Mouse (Mus musculus): ENCODE data around the gene Srgap2.
"Not testable (repeated sequence)": the region's sequence is repeated elsewhere in the genome, so short reads cannot be mapped to it uniquely, and the experiment has no call there.

The Srgap2 gene

DNA sequence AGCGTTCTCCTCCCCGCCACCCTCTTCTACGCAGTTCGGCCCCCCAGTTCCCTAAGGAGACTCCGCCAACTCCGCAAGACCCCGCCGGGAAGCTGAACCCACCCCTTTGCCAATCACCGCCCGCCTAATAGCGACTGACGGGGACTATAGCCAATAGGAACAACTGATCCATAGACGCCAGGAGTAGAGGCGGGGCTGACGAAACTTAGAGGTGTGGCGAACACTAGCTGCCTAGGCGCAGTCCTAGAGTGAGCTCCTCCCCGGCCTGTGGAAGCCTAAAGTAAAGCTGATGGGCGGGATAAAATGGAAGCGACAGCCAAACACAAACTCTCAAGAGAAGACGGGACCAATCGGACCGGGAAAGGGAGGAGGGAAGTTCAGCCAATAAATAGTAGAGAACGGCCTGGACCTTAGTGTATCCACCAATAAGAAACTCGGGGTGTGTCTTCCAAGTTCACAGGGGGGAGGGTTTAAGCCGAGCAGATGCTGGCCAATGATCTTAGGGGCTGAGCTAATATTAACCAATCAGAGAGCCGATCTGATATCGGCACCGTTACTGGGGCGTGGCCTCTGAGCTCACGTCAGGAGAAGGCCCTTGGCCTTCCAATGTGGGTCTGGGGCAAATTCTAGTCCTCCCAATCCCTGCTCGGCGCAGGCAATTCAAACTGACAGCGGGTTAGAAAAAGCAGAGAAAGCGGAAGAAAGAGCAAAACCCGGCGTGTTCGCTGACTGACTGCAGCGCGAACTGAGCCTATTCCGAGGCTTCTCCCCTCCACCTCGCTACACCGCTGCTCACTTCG is at the start of gene Srgap2, which contains the start of gene Fam72a:
Srgap2 (minus strand) TSS at position 72 of the 800 bp plus-strand sequence.
Fam72a (plus strand) TSS at position 623 of the 800 bp plus-strand sequence.
- in situ Hi-C loops (cut with MboI, MseI) = no loop called here

DNA sequence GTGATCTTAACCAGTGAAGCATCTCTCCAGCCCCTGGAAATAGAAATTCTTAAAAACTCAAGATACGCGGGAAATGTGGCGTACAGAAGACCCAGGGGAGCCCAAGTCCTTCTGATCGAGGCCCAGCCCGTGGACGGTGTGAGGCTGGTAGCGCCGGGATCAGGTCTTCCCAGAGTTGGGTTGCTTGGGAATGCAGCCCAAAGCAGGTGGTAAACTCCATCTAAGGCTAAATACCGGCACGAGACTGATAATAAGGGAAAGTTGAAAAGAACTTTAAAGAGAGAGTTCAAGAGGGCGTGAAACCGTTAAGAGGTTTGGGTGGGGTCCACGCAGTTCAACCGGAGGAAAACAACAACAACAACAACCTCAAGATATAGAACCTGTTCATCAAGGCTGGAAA is 46.6 kb upstream of the Srgap2 start:
- in situ Hi-C loops (cut with MboI, MseI) = no loop called here

DNA sequence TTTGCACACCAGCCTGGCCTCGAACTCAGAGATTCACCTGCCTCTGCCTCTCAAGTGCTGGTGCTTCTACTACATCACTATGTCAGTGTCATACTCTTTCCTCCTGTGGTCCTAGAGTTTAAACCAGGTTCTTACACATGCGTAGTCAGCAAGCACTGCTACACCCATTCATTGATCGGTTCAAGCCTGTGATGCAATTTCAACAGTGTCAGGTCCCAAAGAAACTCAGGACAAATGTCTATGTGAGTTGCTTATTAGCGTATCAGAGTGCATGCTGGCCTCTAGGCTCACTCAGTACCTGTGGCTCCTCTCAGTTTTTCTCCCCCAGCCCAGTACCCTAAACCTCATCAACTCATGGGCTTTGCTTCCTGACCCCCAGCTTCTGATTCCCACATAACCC is 43.2 kb upstream of the Srgap2 start:
- in situ Hi-C loops (cut with MboI, MseI) = no loop called here

DNA sequence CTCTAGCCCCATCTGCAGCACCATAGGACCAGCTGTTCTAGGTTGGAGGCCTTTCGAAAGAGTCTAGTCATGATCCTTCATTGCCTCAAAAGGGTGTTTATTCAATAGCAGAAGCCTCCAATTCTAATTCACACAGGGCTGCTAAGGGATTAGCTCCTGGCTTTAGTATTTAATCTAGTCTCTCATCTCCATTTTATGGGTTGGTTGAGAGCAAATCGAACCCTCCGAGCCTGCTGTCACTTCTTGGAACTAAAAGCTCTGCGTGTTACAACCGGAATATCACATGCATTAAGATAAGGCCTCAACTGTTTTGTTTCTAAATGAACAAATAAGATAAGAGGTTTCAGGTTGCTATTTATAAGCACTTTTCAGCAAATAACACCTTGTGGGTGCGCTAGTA is 42.6 kb upstream of the Srgap2 start:
- in situ Hi-C loops (cut with MboI, MseI) = no loop called here

DNA sequence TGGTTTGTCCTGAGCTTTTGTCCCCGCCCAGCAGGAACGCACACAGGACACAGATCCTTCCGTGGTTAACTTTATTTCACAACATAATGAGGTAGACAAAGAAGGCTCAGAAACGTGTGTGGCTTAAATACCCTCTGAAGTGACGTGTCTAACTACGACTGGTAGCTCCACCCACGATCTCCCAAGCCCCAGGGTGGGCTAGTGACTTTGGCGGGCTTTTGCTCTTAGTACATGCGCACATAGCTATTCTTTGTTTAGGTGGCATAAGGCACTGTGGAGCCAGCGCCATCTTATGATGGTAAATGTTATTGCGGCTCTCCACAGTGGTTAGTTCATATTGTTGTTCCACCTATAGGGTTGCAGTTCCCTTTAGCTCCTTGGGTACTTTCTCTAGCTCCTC is 38.9 kb upstream of the Srgap2 start:
- in situ Hi-C loops (cut with MboI, MseI) = not testable (repeated sequence)

DNA sequence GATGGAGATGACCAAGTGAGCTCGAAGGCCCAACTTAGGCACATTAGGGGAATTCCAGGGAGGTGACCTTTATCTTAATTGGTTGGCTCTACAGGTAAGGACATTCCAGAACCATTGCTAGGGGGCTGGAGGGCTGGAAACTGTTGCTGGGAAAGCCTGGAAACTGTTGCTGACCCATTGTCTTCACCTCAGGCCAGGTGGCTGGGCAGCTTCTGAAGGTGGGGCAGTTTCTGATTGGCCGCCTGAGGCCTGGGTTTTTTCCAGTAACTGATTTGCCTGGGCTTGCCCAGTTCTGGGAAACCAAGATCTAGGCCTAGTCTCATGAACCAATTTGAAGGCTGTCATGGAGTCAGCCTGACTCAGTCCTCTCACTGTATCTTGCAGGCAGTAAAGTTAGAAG is 34.9 kb upstream of the Srgap2 start:
- in situ Hi-C loops (cut with MboI, MseI) = no loop called here

DNA sequence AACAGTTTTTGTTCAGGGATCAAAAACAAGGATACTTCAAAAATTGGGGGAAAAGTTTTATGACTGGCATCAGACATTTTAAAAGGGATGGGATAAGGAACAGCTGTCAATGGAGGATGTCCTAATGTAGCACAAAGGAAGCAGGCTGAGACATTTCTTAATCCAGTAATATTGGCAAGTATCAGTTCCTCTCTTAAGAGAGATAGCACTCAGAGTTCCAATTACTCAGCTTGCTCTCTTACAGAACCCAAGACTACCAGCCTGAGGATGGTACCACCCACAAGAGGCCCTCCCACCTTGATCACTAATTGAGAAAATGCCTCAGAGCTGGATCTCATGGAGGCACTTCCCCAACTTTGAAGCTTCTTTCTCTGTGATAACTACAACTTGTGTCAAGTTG is 33.3 kb upstream of the Srgap2 start:
- in situ Hi-C loops (cut with MboI, MseI) = no loop called here

DNA sequence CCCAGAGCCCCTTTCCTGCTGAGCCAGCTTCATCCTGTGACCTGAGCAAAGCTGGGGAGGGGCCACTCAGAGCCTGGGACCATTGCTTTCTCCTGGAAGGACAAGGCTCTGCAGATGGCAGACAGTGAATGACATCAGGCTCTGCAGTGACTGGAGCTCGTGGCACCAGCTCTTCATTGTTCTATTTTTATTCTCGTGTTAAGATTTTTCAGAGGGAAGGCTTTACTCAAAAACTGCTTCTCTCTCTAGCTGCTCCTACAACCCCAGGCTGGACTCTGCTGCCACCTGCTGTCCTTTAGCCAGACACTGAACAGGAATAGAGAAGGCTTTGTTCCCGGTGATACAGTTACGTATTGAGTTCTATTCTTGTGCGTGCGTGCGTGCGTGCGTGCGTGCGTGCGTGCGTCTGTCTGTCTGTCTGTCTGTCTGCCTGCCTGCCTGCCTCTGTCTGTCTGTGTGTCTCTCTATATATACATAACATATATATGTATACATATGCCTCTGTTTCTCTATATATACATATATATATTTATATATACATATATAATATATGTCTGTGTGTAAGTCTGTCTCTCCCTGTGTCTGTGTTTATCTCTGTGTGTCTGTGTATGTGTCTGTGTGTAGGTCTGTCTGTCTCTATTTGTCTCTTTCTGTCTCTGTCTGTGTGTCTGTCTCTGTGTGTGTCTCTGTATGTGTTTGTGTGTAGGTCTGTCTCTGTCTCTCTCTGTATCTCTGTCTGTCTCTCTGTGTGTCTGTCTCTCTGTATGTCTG is 28.1 kb upstream of the Srgap2 start:
- in situ Hi-C loops (cut with MboI, MseI) = no loop called here

DNA sequence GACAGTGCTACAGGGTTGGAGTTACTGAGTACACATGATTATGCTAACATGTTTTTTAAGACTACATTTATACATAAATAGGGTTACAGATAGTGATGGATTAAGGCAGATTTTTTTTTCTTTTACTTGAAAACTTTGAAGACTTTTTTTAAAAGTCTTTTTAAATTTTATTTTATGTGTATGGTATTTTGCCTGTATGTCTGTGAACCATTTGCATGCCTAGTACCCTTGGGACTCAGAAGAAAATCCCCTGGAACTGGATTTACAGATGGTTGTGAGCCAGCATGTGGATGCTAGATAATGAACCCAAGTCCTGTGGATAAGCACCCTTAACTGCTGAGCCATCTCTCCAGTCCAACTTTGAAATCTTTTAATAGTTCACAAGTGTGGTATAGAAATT is 26.3 kb upstream of the Srgap2 start:
- in situ Hi-C loops (cut with MboI, MseI) = loop anchor here (5.0 kb wide), 1 partner anchor 266 kb away; no protein-coding TSS in a partner anchor

DNA sequence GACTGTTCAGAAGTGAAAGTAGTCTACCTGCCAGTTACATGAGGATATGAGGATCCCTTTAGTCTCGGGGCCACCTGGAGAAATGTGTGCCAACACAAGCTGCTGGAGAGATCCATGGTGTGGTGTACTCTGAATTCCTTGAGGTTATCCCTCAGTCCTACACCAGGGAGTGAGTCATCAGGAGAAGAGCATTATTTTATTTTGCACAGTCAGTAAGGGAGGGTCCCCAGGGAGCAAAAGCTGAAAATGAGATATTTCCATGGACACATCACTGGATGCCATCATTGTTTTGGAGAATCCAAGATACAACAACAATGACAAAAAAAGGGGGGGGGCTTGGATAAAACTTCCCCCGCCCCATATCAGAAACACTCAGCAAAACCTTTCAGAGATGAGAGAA is 24.8 kb upstream of the Srgap2 start:
- in situ Hi-C loops (cut with MboI, MseI) = loop anchor here (5.0 kb wide), 1 partner anchor 265 kb away; no protein-coding TSS in a partner anchor

DNA sequence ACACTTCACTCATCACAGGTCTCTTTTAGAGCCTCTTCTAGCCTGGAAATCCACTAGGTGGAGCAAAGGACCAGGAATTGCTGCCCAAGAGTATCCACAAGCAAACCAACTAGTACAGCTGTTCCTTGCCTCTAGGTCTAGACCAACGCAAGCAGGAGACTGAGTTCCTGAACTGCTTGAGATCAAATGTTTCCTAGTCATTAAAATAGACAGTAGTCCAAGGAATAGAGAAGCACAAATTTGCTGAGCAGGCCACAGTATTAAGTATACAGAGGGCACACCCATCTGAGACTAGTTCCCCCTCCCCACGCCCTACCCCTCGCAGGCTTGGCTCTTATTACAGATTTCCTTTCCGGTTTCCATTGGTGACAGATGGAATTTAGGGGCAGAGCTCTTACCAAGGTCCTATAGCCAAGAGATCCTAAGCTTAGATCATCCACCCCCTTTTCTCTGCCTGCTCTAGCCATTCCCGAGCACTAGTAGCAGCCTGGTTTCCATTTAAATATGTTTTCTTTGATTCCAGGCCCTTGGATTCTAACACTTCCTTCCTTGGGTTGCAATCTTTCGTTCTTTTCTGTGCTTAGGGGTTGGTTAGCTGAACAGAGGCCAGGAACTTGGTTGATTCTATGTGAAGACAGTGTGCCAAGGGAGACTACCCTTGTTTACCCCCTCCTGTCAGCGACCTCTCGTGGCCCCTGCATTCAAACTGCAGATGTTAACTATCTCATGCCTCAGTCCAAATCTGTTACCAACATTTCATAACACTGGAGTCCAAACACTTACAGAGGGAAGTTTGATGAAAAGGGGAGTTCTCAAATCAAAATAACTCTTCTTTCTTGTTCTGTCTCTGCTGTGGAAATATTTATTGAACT is 21.6 kb upstream of the Srgap2 start:
- in situ Hi-C loops (cut with MboI, MseI) = no loop called here

DNA sequence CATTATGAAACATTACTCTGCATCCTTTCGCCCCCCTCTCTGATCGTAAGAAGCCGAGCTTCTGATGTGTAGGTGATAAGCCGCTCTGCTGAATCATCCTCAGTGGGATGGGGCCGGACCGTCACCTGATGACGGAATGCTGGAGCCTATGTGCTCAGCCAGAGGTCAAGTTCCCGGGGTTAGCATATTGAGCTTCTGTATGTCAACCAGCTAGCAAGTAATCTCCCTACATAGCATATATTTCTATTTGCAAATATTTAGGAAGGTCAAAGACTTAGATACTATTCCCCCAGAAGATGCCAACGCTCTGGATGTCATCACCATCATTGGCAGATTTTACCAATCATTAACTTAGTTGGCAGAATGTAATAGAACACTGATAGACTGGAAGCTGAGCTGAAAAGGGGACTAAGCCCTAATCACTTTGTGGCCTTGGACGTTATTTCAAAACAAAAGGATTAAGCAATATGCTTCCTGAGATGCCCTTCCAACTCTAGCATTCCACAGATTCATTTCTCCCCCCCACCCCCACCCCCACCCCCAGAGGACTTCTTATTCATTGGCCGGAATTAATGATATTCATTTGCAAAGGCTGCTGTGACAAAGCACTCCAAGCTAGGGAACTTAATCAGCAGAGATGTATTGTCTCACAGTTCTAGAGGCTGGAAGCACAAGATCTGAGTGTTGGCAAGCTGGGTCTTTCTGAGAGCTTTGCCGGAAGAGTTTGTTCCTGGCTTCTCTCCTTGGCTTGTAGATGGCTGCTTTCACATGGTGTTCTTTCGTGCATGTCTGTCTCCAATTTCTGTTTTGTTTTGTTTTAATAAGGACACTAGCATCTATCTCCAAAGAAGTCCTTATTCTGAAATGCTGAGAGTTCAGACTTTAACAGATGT is 19.9 kb upstream of the Srgap2 start:
- in situ Hi-C loops (cut with MboI, MseI) = no loop called here

DNA sequence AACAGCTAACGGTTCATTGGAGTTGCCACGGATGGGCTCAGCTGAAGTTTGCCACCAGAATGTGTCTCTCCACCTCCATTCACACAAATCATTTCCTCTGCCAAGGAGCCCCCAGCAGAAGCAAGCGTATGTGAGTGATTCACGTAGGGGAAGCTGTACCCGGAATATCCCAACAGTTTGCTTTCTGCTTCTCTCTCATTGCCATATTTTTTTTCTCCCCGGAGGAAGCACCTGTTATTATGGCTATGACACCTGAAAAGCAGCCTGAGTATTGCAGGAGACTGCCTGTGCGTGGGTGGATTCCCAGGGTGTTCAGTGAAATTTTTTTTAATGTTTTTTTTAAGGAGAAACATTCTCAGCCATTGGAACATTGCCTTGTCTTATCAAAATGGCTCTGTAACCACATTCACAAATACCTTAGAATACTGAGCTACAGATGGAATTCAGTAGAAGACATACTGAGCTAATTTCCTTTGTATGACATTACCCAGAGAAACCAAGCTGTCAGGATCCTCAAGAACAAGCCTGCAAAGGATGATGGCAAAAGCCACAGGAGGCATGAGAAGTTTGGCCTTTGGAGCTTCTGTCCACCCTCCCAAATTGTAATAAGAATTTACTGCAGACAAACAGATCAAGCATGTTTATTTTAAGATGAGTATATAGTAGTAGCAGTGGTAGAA is 16.9 kb upstream of the Srgap2 start:
- in situ Hi-C loops (cut with MboI, MseI) = no loop called here

DNA sequence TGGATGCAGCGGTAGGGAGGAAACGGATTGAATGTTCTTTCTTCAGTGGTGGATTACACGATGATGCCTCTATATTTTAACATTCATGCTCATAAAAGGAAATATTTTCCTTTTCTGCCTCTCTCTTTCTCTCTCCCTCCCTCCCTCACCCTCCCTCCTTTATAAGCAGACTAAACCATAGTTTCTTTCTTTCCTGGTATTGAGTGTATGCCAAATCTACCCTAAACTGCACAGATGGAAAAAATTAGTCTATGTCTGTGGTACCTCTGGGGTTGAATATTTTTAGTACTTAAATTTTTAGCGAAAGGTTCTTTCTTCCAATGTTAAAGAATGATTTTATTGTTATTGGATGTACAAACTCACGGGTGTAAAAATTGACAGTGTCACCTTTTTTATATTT is 14.8 kb upstream of the Srgap2 start:
- in situ Hi-C loops (cut with MboI, MseI) = no loop called here

DNA sequence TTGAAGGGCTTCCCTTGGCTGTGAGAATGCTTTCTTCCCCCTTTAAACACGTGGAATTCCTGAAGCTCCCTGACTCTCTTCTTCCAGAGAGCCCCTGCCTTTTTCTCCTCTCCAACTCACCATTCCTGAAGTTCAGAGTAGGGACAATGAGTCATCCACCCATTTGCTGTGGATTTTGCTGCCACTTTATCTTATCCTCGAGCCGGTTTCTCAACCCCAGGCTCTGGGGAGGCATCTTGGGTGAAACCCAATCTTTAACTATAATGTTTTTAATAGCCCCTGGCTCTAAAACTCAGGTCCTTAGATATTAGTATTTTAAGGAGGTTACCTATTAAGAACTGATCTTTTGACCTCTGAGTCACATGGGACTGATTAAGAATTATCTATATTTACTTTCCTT is 14.3 kb upstream of the Srgap2 start:
- in situ Hi-C loops (cut with MboI, MseI) = no loop called here

DNA sequence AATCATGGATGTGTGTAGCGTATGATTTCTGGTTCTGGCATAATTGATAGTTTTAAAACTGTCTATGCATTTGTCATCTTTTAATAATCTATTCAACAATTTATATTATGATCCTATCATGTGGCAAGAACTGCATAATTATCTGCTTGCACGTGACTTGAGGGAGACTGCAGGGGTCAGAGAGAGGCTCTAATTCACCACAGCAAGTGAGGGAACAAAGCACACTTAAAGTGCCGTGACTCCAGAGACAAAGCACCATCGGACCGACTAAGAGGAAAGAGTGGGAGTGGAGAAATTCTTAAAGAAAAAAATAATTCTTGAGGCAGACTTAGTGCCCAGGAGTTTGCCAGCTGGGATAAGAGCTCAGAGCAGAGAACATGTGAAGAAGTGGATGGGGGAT is 13.6 kb upstream of the Srgap2 start:
- in situ Hi-C loops (cut with MboI, MseI) = no loop called here

DNA sequence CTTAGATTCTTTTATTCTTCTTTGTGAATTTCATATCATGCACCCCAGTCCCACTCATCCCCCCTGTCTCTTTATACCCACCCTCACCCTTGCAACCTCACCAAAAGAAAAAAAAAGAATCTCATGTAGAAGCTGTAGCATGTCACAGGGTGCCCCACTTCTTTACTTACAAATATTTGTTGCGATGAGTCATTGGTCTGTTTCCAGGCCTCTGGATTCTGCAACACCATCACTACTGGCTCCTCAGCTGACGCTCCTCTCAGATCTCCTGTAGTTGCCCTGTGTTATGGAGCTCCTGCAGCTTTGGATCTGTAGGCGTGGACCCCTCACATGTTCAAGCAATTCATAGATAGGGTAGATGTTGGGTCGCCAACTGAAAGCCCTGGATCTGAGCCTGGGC is 12.6 kb upstream of the Srgap2 start:
- in situ Hi-C loops (cut with MboI, MseI) = loop anchor here (10.0 kb wide), 1 partner anchor 525 kb away; the partner anchor contains the start of gene Il10

DNA sequence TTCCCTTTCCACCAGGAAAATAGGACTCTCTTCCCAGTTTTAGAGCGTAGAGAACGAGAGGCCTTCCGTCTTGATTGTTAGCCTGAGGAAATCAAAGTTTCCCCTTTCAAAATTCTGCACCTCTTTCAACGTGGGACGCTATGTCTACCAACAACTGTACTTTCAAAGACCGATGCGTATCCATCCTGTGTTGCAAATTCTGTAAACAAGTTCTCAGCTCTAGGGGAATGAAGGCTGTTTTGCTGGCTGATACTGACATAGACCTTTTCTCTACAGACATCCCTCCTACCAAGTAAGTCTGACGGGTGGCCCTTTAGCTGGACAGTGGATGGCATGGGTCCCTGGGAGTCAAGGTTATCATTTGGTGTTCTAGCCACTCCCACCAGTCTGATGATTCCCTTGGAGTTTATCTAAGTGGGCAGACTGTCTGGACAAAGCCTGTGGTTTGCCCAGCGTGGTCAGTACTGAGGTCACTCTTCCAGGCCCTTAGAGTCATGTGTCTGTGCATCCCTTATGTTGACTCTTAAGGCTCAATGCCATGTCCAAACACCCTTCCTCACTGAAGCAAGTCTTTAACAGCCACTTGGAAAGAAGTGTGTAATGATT is 1.5 kb upstream of the Srgap2 start:
- in situ Hi-C loops (cut with MboI, MseI) = no loop called here

DNA sequence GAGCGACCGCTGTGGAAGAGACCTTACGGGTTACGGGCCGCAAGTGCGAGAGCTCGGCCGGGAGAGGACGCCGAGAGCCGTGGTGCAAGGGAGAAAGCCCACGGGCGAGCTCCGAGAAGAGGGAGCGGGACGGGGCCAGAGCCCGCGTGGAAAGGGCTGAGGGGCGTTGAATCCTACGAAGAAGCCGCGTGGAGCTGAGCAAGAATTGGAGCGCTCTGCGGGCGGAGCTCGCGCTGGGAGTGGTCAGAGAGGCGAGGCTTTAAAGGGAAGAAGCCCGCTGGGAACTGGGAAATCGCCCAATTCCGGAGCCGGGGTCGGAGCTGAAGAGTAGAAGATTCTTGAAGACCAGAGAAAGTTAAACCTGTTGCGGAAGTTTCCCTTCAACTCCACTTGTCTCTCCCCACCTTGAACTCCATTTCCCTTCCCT is 942 bp upstream of the Srgap2 start:
- in situ Hi-C loops (cut with MboI, MseI) = no loop called here
